Mouse (Mus musculus) limb, embryonic 12.5 days (tissue): ENCODE results near the gene Foxl1. TPM values are rescaled to one million over a fixed set of nuclear protein-coding genes. Genes with fewer than 3 reads are reported as not detected.

Source experiments
- ATAC-seq: fragments of 200-750 bp; cut with Nextera tagmentation; 2 replicates; pipeline ENCODE4 v1.8.0; 2017; ENCODE audit warnings: low read depth, moderate TSS enrichment; ENCODE audit not compliant: insufficient number of reproducible peaks, insufficient read depth, low FRiP score, low TSS enrichment
- H3K27ac ChIP-seq: fragments of 300-500 bp; sonication (generic); 2 replicates; pipeline ENCODE4 v1.5.1; 2016; ENCODE audit warnings: mild to moderate bottlenecking, moderate library complexity
- H3K27me3 ChIP-seq: fragments of 300-500 bp; sonication (generic); 2 replicates; pipeline ENCODE4 v1.6.1; 2016; ENCODE audit warnings: mild to moderate bottlenecking, moderate library complexity
- H3K36me3 ChIP-seq: fragments of 300-500 bp; sonication (generic); 2 replicates; pipeline ENCODE4 v1.6.1; 2016; ENCODE audit warnings: mild to moderate bottlenecking, moderate library complexity
- H3K4me1 ChIP-seq: fragments of 300-500 bp; sonication (generic); replicated peaks from 2 replicates; pipeline ENCODE4 v1.6.1; 2016
- H3K4me2 ChIP-seq: fragments of 300-500 bp; sonication (generic); 2 replicates; pipeline ENCODE4 v1.6.1; 2016; ENCODE audit warnings: mild to moderate bottlenecking, moderate library complexity
- H3K4me3 ChIP-seq: fragments of 300-500 bp; sonication (generic); replicated peaks from 2 replicates; pipeline ENCODE4 v1.5.1; 2016; ENCODE audit warnings: mild to moderate bottlenecking
- H3K9ac ChIP-seq: fragments of 300-500 bp; sonication (generic); replicated peaks from 2 replicates; pipeline ENCODE4 v1.6.1; 2016; ENCODE audit warnings: mild to moderate bottlenecking, moderate library complexity
- H3K9me3 ChIP-seq: fragments of 300-500 bp; sonication (generic); 2 replicates; pipeline ENCODE4 v1.6.1; 2016; ENCODE audit warnings: mild to moderate bottlenecking, moderate library complexity
- WGBS: fragments of 180-500 bp; shearing (Covaris S2); methylation state at CpG from one replicate; pipeline ENCODE4 v1.1.7; 2016; 5-methylcytosine and 5-hydroxymethylcytosine counted together
- polyA plus RNA-seq: library from polyadenylated mRNA; unstranded; fragments of >200 nt; fragmentation: Nextera tagmentation; extraction: Ambion mirVana; gene quantifications from 2 replicates; pipeline ENCODE4 v1.2.1, GENCODE M21; 2016

The Foxl1 gene
- polyA plus RNA-seq, 1 experiment from 2014 or later: 0.08 TPM

- peaks cover 17% of the 10 kb centered on the region for H3K4me1 ChIP-seq
- no peak overlapping the region for H3K4me2 ChIP-seq
- 63% methylated on average over 12 of the region's 12 CpGs for WGBS
- H3K9ac ChIP-seq: no peak overlapping the region
- no peak overlapping the region for H3K4me3 ChIP-seq
- no peaks in the 10 kb centered on the region for H3K9me3 ChIP-seq
- ATAC-seq: no peak
- peaks cover 21% of the 10 kb centered on the region for H3K27me3 ChIP-seq
- no peaks in the 10 kb centered on the region for H3K36me3 ChIP-seq
- H3K27ac ChIP-seq: no peak overlapping the region
Measured at GRCm38 (mm10) chr8:121152394-121152793, 24.7 kb downstream of the Foxl1 start.

DNA sequence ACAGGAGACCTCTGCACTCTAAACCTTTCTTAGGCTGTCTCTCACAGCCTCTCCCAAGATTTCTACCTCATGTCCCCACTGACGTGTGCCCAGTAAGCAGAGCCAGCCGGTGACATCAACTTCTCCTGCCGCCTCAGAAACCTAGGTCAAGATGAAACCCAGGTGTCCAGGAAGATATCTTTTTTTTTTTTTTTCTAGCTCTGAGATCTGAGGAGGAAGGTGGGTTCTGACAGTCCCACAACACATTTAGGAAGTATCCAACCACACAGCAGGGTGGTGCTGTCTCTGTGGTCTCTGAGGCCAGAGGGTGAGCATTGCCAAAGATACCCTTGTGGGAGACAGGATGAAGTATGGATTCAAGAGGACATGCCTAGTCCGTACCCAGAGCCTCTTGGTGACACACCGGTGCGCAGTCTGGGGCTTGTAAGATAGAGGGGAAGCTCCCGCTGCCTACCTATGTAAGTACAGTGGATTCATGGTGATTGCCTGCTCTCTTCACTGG, 29.3 kb downstream of the Foxl1 start:
- peaks cover 13% of the 10 kb centered on the region for H3K4me1 ChIP-seq
- H3K36me3 ChIP-seq: no peaks in the 10 kb centered on the region
- H3K27ac ChIP-seq: no peak overlapping the region
- H3K9me3 ChIP-seq: no peaks in the 10 kb centered on the region
- no peak overlapping the region for H3K4me2 ChIP-seq
- WGBS: 90% methylated on average over 7 of the region's 7 CpGs
- H3K27me3 ChIP-seq: peaks cover 20% of the 10 kb centered on the region
- no peak for ATAC-seq
- H3K4me3 ChIP-seq: no peak overlapping the region
- H3K9ac ChIP-seq: no peak overlapping the region

DNA sequence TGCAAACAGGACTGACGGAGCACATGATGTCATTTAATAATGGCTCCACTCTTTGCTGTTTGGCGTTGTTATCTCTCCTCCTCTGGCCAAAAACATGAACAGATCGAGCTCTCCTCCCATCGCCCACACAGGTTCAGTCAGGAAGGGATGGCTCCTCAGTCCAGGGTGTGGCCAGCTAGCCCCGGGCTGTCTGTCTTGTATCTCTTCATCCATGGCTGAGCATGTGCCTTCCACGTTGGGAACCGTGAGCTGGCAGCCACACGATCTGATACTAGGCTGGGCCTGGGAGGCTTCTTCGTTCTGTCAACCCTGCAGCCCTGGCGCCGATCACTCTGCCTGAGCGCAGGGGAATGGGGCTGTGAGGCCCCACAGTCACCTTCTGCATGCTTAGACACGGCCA, 31.1 kb downstream of the Foxl1 start:
- Histone ChIP-seq H3K4me3 (no peak overlapping the region), H3K27me3 (peaks cover 21% of the 10 kb centered on the region), H3K4me1 (peaks cover 15% of the 10 kb centered on the region), H3K9ac (no peak overlapping the region), H3K27ac (no peak overlapping the region), H3K36me3 (no peaks in the 10 kb centered on the region), H3K9me3 (no peaks in the 10 kb centered on the region), H3K4me2 (no peak overlapping the region)
- no peak for ATAC-seq
- WGBS: 80% methylated on average over 13 of the region's 13 CpGs

DNA sequence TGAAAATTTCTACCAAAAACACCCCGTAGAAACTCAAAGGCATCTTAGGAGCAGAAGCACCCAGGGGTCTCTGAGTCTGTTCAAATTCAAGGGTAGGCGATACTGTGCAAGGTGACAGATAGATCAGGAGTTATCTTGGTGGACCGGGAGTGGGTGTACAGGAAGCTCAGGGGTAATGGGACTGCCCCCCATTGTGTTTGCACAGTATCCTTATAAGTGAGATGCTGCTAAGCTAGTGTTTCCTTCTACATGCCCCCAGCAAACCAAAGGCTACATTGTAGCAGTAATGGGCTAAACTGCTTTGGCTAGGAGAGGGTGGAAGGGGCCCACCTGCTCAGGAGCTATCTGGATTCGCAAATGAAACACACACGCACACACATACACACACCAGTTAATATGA, 33.7 kb downstream of the Foxl1 start:
- Histone ChIP-seq H3K36me3 (no peaks in the 10 kb centered on the region), H3K27ac (no peak overlapping the region), H3K4me2 (no peak overlapping the region), H3K4me1 (peaks cover 25% of the 10 kb centered on the region), H3K9me3 (no peaks in the 10 kb centered on the region), H3K27me3 (peaks cover 17% of the 10 kb centered on the region), H3K9ac (no peak overlapping the region), H3K4me3 (no peak overlapping the region)
- WGBS: 91% methylated on average over 5 of the region's 5 CpGs
- ATAC-seq: no peak

- Histone ChIP-seq H3K4me1 (peaks cover 25% of the 10 kb centered on the region), H3K9ac (no peak overlapping the region), H3K36me3 (no peaks in the 10 kb centered on the region)
Measured at GRCm38 (mm10) chr8:121162413-121162812, 34.7 kb downstream of the Foxl1 start.

GRCm38 (mm10) chr8:121162906-121163695, 35.4 kb downstream of the Foxl1 start:
- H3K36me3 ChIP-seq: no peaks in the 10 kb centered on the region
- no peak overlapping the region for H3K4me2 ChIP-seq
- peaks cover 20% of the 10 kb centered on the region for H3K27me3 ChIP-seq
- H3K4me1 ChIP-seq: peaks cover 25% of the 10 kb centered on the region
- 61% methylated on average over 11 of the region's 11 CpGs for WGBS
- no peak overlapping the region for H3K9ac ChIP-seq
- no peak overlapping the region for H3K4me3 ChIP-seq
- H3K9me3 ChIP-seq: no peaks in the 10 kb centered on the region
- no peak for ATAC-seq
- no peak overlapping the region for H3K27ac ChIP-seq

More at GRCm38 (mm10) chr8:121162413-121162812, 34.7 kb downstream of the Foxl1 start:
- Histone ChIP-seq H3K9me3 (no peaks in the 10 kb centered on the region), H3K27ac (no peak overlapping the region), H3K4me3 (no peak overlapping the region), H3K27me3 (peaks cover 17% of the 10 kb centered on the region), H3K4me2 (no peak overlapping the region)
- 68% methylated on average over 4 of the region's 4 CpGs for WGBS
- ATAC-seq: no peak

DNA sequence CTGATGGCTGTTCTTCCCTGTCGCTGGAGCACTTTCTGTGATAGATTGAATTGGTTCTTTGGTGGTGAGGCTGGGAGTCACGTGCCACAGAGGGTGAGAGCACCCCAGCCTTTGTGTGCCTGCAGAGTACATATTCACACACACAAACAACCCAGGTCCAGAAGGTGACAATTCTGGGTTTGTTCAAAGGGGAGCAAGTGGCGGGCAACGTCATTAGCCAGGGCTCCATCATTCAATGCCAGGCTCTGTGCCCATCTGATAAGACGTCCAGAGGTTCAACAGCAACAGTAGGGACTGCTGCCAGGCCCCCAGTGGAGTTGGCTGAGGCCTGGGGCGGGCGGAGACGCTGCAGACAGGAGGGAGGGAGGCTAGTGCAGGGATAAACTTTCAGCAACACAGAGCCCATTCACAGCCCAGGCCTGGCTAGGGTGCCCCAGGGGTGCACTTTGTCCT, 36.3 kb downstream of the Foxl1 start:
- WGBS: 47% methylated on average over 8 of the region's 8 CpGs
- ATAC-seq: no peak
- Histone ChIP-seq H3K9me3 (no peaks in the 10 kb centered on the region), H3K9ac (no peak overlapping the region), H3K36me3 (no peaks in the 10 kb centered on the region), H3K4me2 (no peak overlapping the region), H3K27me3 (peaks cover 19% of the 10 kb centered on the region), H3K27ac (peak overlapping the region; percentile 35; the same call in 1 of the 2 replicates), H3K4me1 (peaks cover 23% of the 10 kb centered on the region), H3K4me3 (no peak overlapping the region)

- Histone ChIP-seq H3K4me3 (no peak overlapping the region), H3K36me3 (no peaks in the 10 kb centered on the region), H3K9me3 (no peaks in the 10 kb centered on the region), H3K9ac (no peak overlapping the region), H3K4me1 (peaks cover 42% of the 10 kb centered on the region), H3K27me3 (peaks cover 15% of the 10 kb centered on the region), H3K4me2 (no peak overlapping the region), H3K27ac (no peak overlapping the region)
- no peak for ATAC-seq
- WGBS: 80% methylated on average over 5 of the region's 5 CpGs
Measured at GRCm38 (mm10) chr8:121168033-121168432, 40.3 kb downstream of the Foxl1 start.

GRCm38 (mm10) chr8:121170116-121170515, 42.4 kb downstream of the Foxl1 start:
- H3K27me3 ChIP-seq: peaks cover 9% of the 10 kb centered on the region; the same call in 1 of the 2 replicates
- H3K9me3 ChIP-seq: no peaks in the 10 kb centered on the region
- peak overlapping the region; percentile 47; the same call in 1 of the 2 replicates for H3K27ac ChIP-seq
- ATAC-seq: no peak
- no peaks in the 10 kb centered on the region for H3K36me3 ChIP-seq
- H3K4me1 ChIP-seq: peaks cover 38% of the 10 kb centered on the region
- H3K4me2 ChIP-seq: no peak overlapping the region
- WGBS: 15% methylated on average over 7 of the region's 7 CpGs
- H3K9ac ChIP-seq: no peak overlapping the region
- no peak overlapping the region for H3K4me3 ChIP-seq

DNA sequence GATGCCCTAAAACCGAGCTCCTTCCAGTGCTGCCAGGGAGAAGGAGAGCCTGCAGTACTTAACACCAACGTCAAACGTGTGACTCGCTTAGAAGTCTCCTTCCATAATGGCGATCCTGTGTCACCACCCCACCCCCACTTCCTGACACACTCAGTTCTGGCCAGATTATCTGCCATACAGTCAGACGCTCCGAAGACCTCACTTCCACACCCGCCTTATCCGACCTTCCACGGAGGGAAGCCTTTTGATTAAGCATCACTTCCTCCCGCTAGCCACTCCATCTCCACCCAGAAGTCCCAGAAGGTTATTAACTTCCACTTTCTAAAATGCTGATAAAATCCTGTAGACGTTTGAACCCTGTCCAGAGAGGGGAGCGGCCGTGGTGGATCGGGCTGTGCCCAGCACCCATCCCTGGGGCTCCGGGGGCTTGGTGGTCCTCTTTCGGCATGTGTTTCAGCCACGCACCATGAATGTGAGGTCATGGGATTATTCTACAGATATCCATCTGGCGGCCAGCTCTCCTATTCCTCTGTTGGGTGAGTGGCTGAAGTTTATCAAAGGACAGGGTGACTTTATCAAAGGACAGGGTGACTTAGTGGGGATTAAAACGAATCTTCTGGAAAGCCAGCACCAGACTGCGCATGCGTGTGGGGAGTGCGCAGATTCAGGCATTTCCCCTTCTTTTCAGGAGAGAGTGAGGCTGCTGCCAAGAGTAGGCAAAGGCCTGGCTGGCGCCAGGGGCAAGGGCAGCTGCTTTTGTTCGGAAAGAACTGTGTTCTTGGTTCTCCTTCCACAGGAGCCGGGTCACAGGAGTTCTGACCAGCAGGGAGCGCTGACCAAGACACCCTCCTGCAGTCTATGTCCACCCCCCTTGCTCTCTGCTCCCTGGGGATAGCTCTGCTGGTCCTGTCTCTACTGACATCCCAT, 43.1 kb downstream of the Foxl1 start:
- Histone ChIP-seq H3K4me3 (no peak overlapping the region), H3K27ac (peak overlapping the region; percentile 47; the same call in 1 of the 2 replicates), H3K4me1 (peaks cover 46% of the 10 kb centered on the region), H3K27me3 (peaks cover 9% of the 10 kb centered on the region; the same call in 1 of the 2 replicates), H3K4me2 (no peak overlapping the region), H3K9me3 (no peaks in the 10 kb centered on the region), H3K9ac (no peak overlapping the region), H3K36me3 (no peaks in the 10 kb centered on the region)
- WGBS: 49% methylated on average over 27 of the region's 27 CpGs
- no peak for ATAC-seq

DNA sequence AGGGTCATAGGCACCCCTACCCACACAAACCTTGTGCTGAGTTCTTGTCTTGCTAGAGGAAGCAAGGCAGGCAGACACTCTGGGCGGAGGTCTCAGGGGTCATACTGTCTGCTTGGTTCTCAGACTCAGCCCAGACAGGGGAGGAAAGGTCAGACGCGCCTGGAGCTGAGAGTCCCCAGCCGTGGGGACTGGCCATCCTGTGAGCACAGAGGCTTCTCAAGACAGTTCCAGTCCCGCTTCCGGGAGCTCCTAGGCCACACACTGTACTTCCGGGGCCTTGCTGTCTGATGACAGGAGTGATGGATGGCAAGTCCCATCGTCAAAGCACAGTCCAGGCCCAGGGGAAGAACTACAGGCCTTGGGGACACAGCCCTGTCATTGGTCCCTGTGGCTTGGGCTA, 44.8 kb downstream of the Foxl1 start:
- 67% methylated on average over 8 of the region's 8 CpGs for WGBS
- peaks cover 60% of the 10 kb centered on the region for H3K4me1 ChIP-seq

More for the DNA sequence above, 44.8 kb downstream of the Foxl1 start:
- Histone ChIP-seq H3K9ac (no peak overlapping the region), H3K9me3 (no peaks in the 10 kb centered on the region), H3K27ac (no peak overlapping the region), H3K4me3 (no peak overlapping the region), H3K36me3 (no peaks in the 10 kb centered on the region), H3K27me3 (peaks cover 9% of the 10 kb centered on the region; the same call in 1 of the 2 replicates), H3K4me2 (no peak overlapping the region)
- no peak for ATAC-seq
